17 mouse cellular contexts compared by ENCODE assay signal in genomic region chr11:4784629-4785142, GRCm38 (mm10). TPM values are rescaled to one million over a fixed set of nuclear protein-coding genes. Genes with fewer than 3 reads are reported as not detected.
A peak's percentile ranks its signal among the peaks of the same experiment; 100 is the strongest.
DNase-seq lines count a peak whose midpoint lies in the region; ATAC-seq and TF ChIP-seq lines count a peak whose summit lies in the region.
"Had no signal": no experiment of that assay in that cellular context is flagged by ENCODE, and none has a peak within 500 bp of the region (broad histone marks: within the 10 kb centered on the region; RNA-seq: fewer than 3 reads in every experiment).

No protein-coding gene starts in this region.

- WGBS in liver, postnatal 0 days (ENCODE audit: insufficient replicate concordance), result 53% methylated on average over 5 of the region's 5 CpGs
- 70% methylated on average over 5 of the region's 5 CpGs for WGBS in liver, embryonic 11.5 days
- WGBS in midbrain, embryonic 11.5 days, result 96% methylated on average over 5 of the region's 5 CpGs

- H3K4me2 ChIP-seq in liver, postnatal 0 days (ENCODE audit: low read depth, low read length), result 0 out of 2 replicates have a peak overlapping the region, but pooled peaks have one; percentile 18
- no peak overlapping the region for H3K4me2 ChIP-seq in liver, embryonic 11.5 days
- H3K4me2 ChIP-seq in midbrain, embryonic 11.5 days, result no peak overlapping the region
- H3K4me2 ChIP-seq: heart, embryonic 12.5 days; intestine, embryonic 15.5 days; neural tube, embryonic 15.5 days had no signal

- 0 out of 2 replicates have a peak overlapping the region, but pooled peaks have one; percentile 23 for H3K27ac ChIP-seq in liver, postnatal 0 days (ENCODE audit: low read depth)
- H3K27ac ChIP-seq in liver, embryonic 11.5 days (ENCODE audit: low read depth, low read length), result no peak overlapping the region
- H3K27ac ChIP-seq in midbrain, embryonic 11.5 days (ENCODE audit: low read depth, low read length), result no peak overlapping the region
- H3K27ac ChIP-seq: hindbrain, embryonic 10.5 days; intestine, embryonic 15.5 days; macrophage; neural tube, embryonic 15.5 days had no signal

- no peak overlapping the region for H3K9ac ChIP-seq in liver, postnatal 0 days (replicated peaks)
- H3K9ac ChIP-seq in liver, embryonic 11.5 days (ENCODE audit: low read depth, low read length), result no peak overlapping the region
- no peak overlapping the region for H3K9ac ChIP-seq in midbrain, embryonic 11.5 days (ENCODE audit: low read length)
- H3K9ac ChIP-seq: heart, embryonic 12.5 days; intestine, embryonic 15.5 days; neural tube, embryonic 15.5 days had no signal

- 0 out of 2 replicates have a peak, but pooled peaks cover 4% of the 10 kb centered on the region for H3K4me1 ChIP-seq in liver, postnatal 0 days (ENCODE audit: insufficient read depth)
- no peaks in the 10 kb centered on the region for H3K4me1 ChIP-seq in liver, embryonic 11.5 days (replicated peaks; ENCODE audit: control insufficient read depth, insufficient read depth, low read length)
- H3K4me1 ChIP-seq in midbrain, embryonic 11.5 days (ENCODE audit: control insufficient read depth, insufficient read depth, low read length), result no peaks in the 10 kb centered on the region
- H3K4me1 ChIP-seq: heart, embryonic 12.5 days; hindbrain, embryonic 10.5 days; intestine, embryonic 15.5 days; neural tube, embryonic 15.5 days had no signal

- TF ChIP-seq CTCF in liver, postnatal 0 days (IDR thresholded peaks at IDR 0.05; ENCODE audit: low read depth), result no peak

- no peaks in the 10 kb centered on the region for H3K27me3 ChIP-seq in liver, postnatal 0 days (ENCODE audit: insufficient read depth, low read length)
- H3K27me3 ChIP-seq in liver, embryonic 11.5 days (replicated peaks; ENCODE audit: control insufficient read depth, insufficient read depth, low read length), result no peaks in the 10 kb centered on the region
- H3K27me3 ChIP-seq in midbrain, embryonic 11.5 days (ENCODE audit: control insufficient read depth, insufficient read depth, low read length), result no peaks in the 10 kb centered on the region
- H3K27me3 ChIP-seq: heart, embryonic 12.5 days; intestine, embryonic 15.5 days; neural tube, embryonic 15.5 days had no signal

- H3K9me3 ChIP-seq in liver, postnatal 0 days (ENCODE audit: low read length), result no peaks in the 10 kb centered on the region
- H3K9me3 ChIP-seq in liver, embryonic 11.5 days (ENCODE audit: control insufficient read depth, low read length), result no peaks in the 10 kb centered on the region
- H3K9me3 ChIP-seq in midbrain, embryonic 11.5 days (ENCODE audit: control insufficient read depth, low read length), result no peaks in the 10 kb centered on the region
- H3K9me3 ChIP-seq: heart, embryonic 12.5 days; hindbrain, embryonic 10.5 days; intestine, embryonic 15.5 days; neural tube, embryonic 15.5 days had no signal

- no peak for TF ChIP-seq EP300 in liver, postnatal 0 days (IDR thresholded peaks at IDR 0.05; ENCODE audit: low read depth)

- H3K36me3 ChIP-seq in liver, postnatal 0 days (replicated peaks; ENCODE audit: insufficient read depth, low read length), result peaks cover 33% of the 10 kb centered on the region
- H3K36me3 ChIP-seq in liver, embryonic 11.5 days (ENCODE audit: control insufficient read depth, insufficient read depth, low read length), result peaks cover 12% of the 10 kb centered on the region; the same call in 1 of the 2 replicates
- H3K36me3 ChIP-seq in midbrain, embryonic 11.5 days (ENCODE audit: control insufficient read depth, insufficient read depth, low read length), result peaks cover 9% of the 10 kb centered on the region; the same call in 1 of the 2 replicates

- no peak for ATAC-seq in liver, postnatal 0 days
- ATAC-seq in liver, embryonic 11.5 days (replicated peaks; ENCODE audit: low FRiP score), result no peak
- ATAC-seq in megakaryocyte, adult 5-6 weeks (ENCODE audit: poor library complexity, severe bottlenecking), result peak; percentile 64
- no peak for ATAC-seq in midbrain, embryonic 11.5 days (ENCODE audit: low FRiP score)
- ATAC-seq: intestine, embryonic 15.5 days had no signal

- no peak overlapping the region for H3K4me3 ChIP-seq in liver, postnatal 0 days (ENCODE audit: low read depth, low read length)
- H3K4me3 ChIP-seq in liver, embryonic 11.5 days (ENCODE audit: low read depth, low read length), result no peak overlapping the region
- no peak overlapping the region for H3K4me3 ChIP-seq in midbrain, embryonic 11.5 days (ENCODE audit: low read depth, low read length)
- H3K4me3 ChIP-seq: heart, embryonic 12.5 days; hindbrain, embryonic 10.5 days; intestine, embryonic 15.5 days; layer of hippocampus, adult 2 months; neural tube, embryonic 15.5 days had no signal

- peak; percentile 37 for DNase-seq in adrenal gland, postnatal 10 days
- DNase-seq in adrenal gland, postnatal 4 days (ENCODE audit: low spot score in 2 of 2), result no peak
- no peak for DNase-seq in liver, postnatal 0 days
- DNase-seq in liver, embryonic 11.5 days (ENCODE audit: low spot score), result no peak
- peak; percentile 47 for DNase-seq in induced T-regulatory cell, adult 2 months (ENCODE audit: low read depth)
- DNase-seq in midbrain, embryonic 11.5 days (ENCODE audit: low spot score, missing footprints), result no peak
- DNase-seq in spleen, postnatal 4 days (ENCODE audit: low spot score in 2 of 2), result no peak
- DNase-seq: cerebellum, postnatal 10 days; right cerebral cortex, postnatal 14 days had no signal

RNA-seq across cellular contexts. Expression of gene Cabp7, which starts 38.1 kb away (rescaled TPM):
- under 1 TPM in 1 of 2 experiments, not detected in 1; 0.18 TPM for total RNA-seq in adrenal gland, postnatal 10 days (2021)
- total RNA-seq in adrenal gland, postnatal 4 days (2021), result under 1 TPM; 0.20 to 0.50 TPM
- polyA plus RNA-seq in liver, postnatal 0 days (2015; fragmentation: Nextera tagmentation; extraction: Ambion mirVana), result 0.06 and 0.07 TPM in 2 replicates
- polyA plus RNA-seq in liver, embryonic 11.5 days (2014; fragmentation: Nextera tagmentation; extraction: Ambion mirVana), result 0.33 TPM in 1 of 2 replicates, not detected in the other
- total RNA-seq in megakaryocyte, adult 5-6 weeks (2015), result not detected in 2 replicates
- total RNA-seq in megakaryocyte, adult 5-6 weeks (2017), result not detected in 2 replicates
- 0.15 and 0.33 TPM in 2 replicates for polyA plus RNA-seq in midbrain, embryonic 11.5 days (2014; fragmentation: Nextera tagmentation; extraction: Ambion mirVana)
- total RNA-seq: monocyte, adult 5-6 weeks had no signal

Comparison
In these comparisons a context has a peak if more than half of its experiments do, and no peak if none do; other contexts are left out.
1. DNase-seq: peak in adrenal gland, postnatal 10 days (single experiment) and induced T-regulatory cell, adult 2 months (single experiment); none in adrenal gland, postnatal 4 days (0 of 2), liver, postnatal 0 days (single experiment), liver, embryonic 11.5 days (single experiment), midbrain, embryonic 11.5 days (single experiment) and spleen, postnatal 4 days (0 of 2).